Mouse (Mus musculus) brain, embryonic 18.5 days (tissue): ENCODE measurements around the gene Gspt1.
"Not testable (repeated sequence)": the region's sequence is repeated elsewhere in the genome, so short reads cannot be mapped to it uniquely, and the experiment has no call there.

ENCODE experiments used
- DNase-seq: peaks from one replicate; pipeline ENCODE4 v3.0.0-alpha.2; 2012; ENCODE audit warnings: low read depth, low spot score

Gspt1 gene

DNA sequence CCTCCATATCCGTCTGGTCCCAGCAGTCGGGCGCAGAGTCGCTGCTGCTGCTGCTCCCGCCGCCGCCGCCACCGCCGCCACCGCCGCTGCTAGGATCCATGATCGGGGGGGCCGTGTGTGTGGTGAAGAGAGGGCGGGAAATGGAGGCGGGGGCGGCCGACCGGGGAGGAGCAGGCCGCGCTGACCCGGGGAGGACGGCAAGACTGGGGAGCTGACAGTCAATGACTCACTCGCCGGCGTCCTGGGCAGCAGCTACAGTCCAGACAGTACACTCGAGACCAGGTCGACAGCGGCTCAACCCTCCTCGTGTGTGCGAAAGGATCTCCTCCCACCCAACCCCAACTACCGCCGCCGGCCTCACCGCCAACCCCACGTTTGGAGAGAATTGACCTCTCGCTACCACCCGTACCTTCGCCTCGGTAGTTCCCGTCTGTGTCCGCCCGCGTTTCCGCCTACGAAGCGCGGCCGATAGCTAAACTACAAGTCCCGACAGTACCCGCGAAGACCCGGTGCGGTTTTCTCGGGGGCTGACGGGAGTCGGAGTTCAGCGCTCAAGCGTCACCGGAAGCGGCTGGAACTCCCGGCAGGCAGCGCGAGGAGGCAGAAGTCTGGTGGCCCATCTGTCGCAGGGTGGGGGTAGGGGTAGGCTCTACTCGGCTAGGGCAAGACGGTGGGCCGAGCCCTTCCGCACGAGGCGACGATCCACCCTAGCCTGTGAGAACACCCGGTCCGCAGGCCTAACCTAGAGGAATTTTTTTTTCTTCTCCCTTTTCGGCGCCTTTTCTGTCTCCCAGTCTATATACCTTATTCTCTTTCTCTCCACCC lies at the start of gene Gspt1:
Gene Gspt1 (minus strand): TSS at position 428 of the 825 bp plus-strand sequence.
- peak; percentile 99 for DNase-seq

DNA sequence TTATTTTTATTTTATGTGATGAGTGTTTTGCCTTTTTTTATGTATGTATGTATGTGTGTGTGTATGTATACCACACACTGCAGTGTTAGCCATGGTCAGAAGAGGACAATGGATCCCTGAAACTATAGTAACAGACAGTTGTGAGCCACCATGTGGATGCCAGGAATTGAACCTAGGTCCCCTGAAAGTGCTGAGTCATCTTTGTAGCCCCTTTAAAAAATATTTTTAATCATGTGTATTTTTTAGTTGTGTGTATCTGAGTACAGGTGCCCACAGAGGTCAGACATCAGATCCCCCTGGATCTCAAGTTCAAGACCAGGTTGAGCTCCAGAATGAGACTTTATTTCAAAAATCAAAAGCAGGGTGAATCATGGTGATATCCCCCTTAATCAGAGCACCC lies 49.6 kb upstream of the Gspt1 start:
- no peak for DNase-seq

DNA sequence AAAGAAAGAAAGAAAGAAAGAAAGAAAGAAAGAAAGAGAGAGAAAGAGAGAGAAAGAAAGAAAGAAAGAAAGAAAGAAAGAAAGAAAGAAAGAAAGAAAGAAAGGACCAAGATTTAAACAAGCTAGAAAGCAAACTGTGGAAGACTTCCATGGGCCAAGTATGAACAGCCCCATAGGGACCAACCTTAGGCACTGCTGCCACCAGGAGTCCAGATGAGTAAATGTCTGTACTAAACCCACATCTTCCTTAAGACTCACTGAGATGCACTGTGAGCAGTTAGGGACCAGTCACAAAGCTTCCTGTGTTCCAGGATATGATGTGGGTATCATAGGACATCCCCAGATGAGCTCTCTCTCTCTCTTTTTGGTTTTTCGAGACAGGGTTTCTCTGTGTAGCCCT lies 43.6 kb upstream of the Gspt1 start:
- DNase-seq, result not testable (repeated sequence)

DNA sequence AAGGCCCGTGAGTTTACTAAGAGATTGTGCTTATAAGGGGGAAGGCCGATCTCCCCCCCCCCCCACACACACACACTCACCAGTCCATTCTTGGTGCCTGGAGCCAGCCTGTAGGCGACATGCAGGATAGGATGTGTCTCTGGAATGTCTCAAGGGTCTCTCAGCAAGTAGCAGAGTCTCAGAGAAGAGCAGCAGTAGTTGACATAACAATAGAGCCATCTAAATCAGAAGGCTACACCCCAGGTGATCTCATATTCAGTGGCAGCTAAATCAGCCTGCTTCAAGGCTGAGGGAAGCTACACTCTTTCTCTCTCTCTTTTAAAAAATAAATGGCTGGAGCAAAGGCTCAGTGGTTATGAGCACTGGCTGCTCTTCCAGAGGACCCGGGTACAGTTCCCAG lies 41.5 kb upstream of the Gspt1 start:
- DNase-seq, result not testable (repeated sequence)

DNA sequence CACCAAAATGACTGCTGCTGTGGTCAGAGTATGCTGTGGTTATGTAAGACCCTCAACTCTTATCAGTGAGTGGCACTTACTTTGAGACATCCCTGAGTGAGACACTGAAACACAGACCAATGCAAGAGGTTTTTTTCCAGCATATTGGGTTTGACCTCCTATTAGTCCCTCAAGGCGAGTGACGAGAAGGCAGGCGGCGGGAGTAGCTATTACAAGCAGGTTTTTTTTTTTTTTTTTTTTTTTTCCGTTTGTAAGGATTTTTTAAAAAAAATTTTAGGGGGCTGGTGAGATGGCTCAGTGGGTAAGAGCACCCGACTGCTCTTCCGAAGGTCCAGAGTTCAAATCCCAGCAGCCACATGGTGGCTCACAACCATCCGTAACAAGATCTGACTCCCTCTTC lies 34.7 kb upstream of the Gspt1 start:
- not testable (repeated sequence) for DNase-seq

DNA sequence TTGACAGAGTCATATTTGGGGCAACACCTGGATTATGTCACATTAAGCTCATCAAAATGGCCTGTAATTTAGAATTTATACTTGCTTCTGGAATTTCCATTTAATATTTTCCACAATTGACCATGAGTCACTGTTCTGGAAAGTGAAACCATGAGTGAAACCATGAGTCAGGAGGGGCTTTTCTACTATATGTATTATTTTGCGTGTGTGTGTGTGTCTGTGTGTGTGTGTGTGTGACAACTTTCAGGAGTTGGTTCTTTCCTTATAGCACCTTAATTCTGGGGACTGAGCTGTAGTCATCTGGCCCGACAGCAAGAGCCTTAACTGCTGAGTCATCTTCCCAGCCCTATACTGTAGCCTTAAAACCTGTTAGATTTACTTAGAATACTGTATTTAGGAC lies 31.8 kb upstream of the Gspt1 start:
- DNase-seq, result no peak

DNA sequence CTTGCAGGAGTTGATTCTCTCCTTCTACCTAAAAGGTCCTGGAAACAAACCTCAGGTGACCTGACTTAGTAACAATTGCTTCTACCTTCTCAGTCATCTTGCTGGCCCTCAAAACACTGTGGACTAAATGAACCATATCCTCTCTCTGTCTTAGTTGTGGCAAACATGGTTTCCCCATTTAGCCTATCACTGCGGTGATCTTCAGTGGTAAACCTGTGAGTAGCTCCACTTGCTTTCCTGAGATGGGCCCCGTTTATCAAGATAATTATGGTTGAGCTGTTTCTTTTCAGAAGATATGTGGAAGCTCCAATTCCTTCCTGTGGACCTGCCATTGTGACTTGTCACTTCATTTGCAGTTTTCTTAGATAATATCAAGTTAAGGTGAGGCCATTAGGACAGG lies 30.8 kb upstream of the Gspt1 start:
- no peak for DNase-seq

DNA sequence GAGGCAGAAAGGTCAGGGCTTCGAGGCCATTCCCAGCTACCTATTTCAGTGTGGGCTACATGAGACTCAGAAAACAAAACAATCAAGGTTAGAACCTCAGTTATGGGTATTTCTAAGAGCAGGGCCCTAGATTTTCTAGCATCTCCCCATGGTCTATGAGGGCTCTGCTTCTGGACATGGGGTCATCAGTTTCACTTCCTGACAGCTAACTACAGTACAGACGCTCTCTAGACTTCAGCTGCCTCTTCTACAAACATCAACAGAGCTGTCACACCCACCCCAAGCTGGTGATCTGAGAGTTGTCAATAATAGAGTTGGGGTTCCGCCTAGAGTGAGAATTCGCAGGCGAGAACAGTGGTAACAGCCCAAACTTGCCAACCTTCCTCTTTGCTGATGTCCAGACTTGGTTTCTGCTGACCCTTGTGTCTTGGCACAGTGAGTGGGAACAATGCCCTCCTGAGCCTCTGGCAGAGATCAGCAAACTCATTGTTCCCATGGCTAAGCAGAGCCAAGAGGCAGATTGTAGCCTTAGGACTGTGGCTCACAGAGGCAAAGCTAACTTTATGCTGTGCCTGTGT lies 28.6 kb upstream of the Gspt1 start:
- DNase-seq, result no peak

DNA sequence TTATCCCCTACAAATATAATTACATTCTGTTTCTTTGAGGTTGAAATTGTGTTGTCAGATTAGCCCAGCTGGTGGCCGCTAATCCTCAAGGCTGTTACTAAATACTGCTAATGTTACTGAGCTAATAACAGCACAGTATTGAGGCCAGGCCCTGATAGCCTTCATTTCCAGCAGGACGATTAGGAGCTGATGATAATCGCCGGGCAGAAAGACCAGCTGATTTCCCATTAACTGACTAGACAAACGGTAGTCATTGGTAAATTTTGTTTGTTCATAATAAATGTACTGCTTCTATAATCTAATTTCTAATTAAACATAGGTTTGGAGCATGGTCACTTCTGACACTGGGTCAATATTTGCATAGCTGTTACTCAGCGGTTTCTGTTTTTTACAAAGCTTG lies 24.7 kb upstream of the Gspt1 start:
- no peak for DNase-seq

DNA sequence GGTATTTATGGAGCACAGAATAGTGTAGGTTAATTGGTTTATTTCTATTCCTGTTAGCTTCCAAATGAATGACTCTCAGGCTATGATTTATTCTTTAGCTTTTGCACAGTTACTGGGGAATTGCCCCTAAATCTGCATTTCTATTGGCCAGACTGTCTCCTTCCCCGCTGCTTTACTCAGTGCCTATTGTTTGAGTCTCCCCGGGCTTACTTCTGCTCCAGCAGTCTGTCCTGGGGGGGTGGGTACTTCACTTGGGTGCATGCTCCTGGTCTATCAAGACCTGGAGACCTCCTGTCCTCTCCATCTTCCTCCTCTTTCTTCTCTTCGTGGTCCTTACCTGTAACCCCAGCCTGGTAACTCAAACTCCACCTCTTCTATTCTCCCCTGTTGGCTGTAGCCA lies 22.8 kb upstream of the Gspt1 start:
- DNase-seq, result no peak

DNA sequence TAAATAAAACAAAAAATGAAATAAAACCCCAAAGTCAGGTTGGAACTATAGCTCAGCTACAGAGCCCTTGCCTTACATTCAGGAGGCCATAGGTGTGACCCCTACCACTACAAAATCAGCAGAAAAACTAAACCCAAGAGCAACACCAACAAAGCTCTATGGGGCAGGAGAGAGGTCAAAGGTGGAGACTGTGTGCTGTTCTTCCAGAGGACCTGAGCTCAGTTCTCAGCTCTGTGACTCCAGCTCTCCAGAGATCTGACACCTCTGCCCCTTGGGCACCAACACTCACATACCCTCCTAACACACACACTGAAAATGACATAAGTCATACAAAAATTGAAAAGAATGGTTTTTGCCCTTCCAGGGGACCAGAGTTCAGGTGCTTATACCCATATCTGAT lies 16.9 kb upstream of the Gspt1 start:
- DNase-seq, result no peak

DNA sequence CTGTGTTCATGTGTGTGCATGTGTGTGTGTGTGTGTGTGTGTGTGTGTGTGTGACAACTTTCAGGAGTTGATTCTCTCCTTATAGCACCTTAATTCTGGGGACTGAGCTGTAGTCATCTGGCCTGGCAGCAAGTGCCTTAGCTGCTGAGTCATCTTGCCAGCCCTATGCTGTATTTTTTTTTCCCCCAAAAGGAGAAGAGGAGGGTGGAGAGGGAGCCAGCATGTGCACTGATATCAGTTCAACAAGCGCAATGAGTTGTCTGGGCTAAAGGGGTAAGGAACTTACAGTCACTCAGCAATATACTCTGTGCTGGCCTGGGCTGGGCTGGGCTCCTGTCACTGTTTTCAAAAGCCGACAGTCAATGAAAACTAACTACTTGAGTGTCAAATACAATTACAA lies 16.5 kb upstream of the Gspt1 start:
- no peak for DNase-seq

DNA sequence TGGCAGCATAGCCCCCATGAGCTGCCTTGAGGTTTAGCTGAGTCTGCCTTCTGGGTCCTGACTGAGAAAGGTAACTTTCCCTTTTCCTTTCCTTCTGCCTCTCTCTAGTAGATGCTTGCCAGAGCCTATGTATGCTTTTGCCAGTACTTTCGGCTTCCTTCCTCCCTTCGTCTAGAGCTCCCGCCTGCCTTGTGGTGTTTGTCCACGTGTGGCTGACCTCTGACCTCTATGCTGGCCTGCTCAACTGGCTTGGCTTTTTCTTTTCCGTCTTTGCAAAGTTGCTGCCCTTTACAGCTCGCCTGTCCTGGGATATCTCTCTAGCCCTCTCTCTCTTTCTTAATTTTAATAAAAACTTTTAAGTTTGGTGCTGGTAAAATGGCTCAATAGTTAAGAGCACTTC lies 15.7 kb upstream of the Gspt1 start:
- no peak for DNase-seq

DNA sequence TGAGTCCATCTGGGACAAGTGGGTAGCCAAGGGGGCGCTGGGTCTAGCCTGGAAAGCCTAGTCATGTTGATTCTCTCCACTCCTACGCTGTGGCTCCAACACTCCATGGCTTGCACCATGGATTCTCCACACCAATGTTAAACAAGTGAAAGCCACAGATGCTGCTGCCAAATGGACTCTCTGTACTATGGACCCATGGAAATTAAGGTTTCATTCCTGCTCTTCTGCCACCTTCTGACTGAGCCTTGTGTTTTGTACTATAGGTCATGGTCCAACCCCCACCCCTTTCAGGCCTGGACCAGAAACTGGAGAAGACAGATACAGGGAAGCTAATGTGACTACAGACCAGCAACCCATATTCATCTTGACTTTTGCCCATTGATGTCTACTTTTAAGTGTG lies 12.4 kb upstream of the Gspt1 start:
- no peak for DNase-seq

DNA sequence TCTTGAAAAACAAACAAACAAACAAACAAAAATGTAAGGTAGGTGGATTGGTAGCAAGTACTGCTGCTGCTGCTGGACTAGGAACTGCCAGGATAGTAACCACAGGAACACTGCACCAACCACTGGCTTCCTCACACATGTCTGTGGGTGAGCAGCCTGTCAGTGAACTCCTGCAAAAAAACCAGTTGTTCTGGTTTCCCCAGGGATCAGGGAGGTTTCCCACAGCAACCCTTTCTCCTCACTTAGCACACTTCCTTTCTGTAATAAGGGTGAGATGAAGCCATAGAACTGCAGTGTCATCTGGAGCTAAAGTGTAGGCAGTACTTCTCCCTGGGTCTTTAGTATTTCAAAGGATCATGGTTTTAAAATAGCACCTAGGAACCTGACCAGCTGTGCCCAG lies 9.1 kb upstream of the Gspt1 start:
- DNase-seq, result no peak

DNA sequence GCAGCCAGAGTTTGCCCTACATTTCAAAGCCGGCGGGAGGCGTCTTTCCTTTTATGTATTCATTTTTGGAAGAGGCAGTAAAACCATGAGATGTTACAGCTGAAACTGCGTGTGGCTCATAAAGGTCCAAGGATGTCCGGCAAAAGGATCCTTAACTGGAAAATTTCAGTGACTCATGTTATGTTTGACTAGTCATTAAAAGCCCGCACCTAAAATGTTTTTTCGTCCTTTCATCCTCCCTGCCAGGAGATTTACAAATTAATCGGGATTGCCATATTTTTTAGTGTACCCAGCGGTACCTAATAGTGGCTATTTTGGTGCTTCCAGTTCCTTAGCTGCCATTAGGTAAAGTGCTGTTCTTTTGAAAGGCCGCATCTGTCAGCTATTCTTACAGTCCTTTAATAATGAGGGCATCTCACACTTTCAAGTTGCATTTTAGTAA lies 619 bp upstream of the Gspt1 start:
- DNase-seq, result no peak

DNA sequence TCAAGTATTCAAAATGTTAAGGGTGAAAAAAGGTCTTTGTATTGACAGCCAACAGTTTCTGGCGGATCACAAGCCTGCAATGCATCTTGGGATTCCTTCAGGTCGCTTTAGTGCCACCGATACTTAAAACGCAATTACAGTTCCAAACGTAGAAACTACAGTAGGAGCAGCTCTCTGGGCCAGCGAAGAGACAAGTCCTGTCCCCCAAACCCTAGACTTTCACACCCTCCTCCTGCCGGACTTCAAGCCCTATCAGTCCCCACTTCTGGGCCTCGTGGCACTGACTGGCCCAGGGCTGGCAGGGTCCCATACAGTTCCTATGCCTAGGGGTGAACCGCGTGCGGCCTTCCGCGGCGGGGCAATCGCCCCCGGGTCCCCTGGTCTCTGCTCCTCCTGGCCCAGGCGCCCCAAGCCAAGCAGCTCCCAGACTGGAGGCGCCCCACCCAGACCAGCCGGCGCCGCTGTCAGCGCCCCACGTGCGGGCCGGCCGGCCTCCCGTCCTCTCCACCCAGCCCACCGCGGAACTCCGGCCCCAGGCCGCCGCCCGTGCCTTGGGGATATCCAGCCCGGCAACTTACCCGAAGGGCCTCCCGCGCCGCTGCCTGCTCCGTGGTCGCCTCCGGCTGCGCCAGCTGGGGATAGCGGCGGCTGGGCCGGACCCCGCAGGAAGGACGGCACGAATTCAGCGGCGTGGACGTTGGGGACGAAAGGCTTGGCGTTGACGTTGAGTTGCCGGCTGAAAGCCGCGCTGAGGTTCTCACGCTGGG lies 877 bp downstream of the Gspt1 start:
- DNase-seq, result no peak

DNA sequence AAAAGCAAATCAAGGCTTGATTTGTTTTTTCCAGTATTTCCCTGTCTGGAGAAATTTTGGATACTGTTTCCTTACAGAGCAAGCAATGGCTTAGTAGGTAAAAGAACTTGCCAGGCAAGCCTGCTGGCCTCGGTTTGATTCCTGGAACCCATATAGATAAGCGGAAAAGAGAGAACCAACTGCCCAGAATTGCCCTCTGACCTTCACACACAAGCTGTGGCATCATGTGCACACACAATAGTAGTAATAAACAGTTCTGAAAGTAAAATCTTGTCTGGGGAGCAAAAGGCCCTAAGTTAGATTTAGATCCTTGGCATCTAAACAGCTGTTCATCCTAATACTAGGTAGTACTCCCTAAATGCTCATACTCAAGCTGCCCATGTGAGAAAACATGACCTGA lies 6.3 kb downstream of the Gspt1 start:
- no peak for DNase-seq

DNA sequence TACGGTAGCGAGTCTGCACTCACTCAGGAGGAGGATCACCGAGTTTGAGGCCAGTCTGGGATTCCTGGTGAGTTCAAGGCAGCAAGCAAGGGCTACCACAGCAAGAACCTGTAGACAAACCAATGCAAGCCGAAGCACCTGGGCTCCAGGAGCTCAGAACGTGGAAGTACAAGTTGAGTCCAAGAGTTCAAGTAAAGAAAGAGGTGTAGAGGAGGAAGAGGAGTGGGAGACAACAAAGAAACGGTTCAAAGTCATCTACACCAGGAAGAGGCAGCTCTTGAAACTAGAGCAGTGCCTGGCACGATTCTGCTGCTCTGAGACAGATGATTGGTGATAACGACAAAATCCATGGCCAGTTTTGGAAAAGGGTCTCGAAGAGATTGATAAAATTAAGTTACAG lies 8.4 kb downstream of the Gspt1 start:
- DNase-seq, result no peak

DNA sequence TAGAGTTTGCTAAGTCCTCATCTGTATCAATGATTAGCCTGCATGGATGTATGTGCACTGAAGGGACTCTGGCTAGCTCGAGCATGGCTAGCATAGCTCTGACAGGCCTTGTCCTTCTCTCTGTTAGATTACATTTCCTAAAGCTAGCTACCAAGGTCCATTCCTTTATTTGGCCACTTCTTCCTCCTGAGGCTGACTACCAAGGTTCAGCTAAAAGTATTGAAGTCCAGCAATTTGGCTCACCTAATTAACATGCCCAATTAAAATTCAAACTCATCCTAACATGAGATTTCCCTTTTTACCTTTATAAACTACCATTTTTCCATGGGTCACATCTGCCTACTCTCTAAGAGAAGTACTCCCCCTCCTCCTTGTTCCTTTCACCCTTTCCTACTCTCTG lies 11.7 kb downstream of the Gspt1 start:
- DNase-seq, result no peak

DNA sequence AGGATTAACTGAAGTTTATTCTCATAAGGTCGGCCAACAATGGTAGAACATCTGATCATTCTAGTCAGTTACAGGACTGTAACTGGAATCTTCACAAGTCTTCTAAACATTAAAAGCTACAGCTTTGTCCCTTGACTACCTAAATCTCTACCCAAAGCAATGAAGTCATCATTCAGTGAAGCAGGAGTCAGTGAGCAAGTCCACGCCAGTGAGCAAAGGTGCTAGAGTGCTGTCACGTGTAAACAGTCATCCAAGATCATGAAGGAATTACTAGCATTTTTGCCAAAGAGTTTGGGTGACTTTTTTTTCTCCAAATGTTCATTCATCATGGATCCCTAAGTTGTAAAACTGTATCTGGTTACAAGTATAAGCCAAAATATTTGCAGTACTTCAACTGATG lies 36.3 kb downstream of the Gspt1 start:
- DNase-seq, result no peak

DNA sequence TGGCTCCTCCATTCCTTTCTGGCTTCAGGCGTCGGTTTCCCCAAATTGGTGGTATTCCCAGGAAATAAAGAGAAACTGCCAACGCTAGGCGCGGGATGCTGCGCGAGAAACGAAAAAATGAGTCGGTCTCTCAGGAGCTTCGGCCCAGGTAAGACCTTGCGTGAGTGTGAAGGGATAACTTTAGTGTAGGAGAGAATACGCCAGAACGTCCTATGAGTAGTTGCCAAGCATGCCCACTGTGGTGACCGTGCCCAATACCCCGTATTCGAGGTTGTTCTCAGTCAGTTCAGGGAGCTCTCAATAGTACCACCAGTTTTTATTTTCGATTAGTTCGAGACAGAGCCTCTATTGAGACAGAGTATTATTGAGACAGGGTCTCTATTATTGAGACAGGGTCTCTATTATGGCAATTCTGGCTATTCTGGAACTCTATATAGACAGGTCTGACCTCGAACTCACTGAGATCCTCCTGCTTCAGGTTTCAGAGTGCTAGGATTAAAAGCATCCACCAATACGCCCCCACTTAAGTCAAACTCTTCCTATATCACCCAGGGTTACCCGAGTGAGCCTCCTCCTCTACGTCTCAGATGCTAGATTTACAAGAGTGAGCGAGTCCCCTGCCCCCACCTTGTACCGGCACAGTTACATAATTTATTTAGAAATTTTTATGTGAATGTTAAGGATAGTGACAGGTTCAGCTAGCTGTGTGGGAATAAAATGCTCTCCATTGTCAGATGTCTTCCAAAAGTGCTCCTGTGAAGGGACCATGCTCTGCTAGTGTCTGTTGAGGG lies 50.3 kb downstream of the Gspt1 start:
- no peak for DNase-seq
